ENCODE assay signal across 26 mouse cellular contexts in genomic region chr3:46828676-46829075, GRCm38 (mm10).
"Had no signal": no experiment of that assay in that cellular context is flagged by ENCODE, and none has a peak within 500 bp of the region (broad histone marks: within the 10 kb centered on the region; RNA-seq: fewer than 3 reads in every experiment).

No protein-coding gene starts in this region.

- H3K36me3 ChIP-seq: heart, embryonic 13.5 days; heart, embryonic 15.5 days; hindbrain, embryonic 13.5 days; hindbrain, embryonic 15.5 days; kidney, embryonic 15.5 days; limb, embryonic 10.5 days; limb, embryonic 12.5 days had no signal

- H3K4me1 ChIP-seq: heart, embryonic 13.5 days; heart, embryonic 15.5 days; hindbrain, embryonic 13.5 days; hindbrain, embryonic 15.5 days; kidney, embryonic 15.5 days; limb, embryonic 10.5 days; limb, embryonic 12.5 days had no signal

- H3K27me3 ChIP-seq: heart, embryonic 13.5 days; heart, embryonic 15.5 days; hindbrain, embryonic 13.5 days; hindbrain, embryonic 15.5 days; kidney, embryonic 15.5 days; limb, embryonic 12.5 days had no signal

- ATAC-seq: hindbrain, postnatal 0 days; intestine, embryonic 16.5 days had no signal

- DNase-seq: gastrocnemius, postnatal 14 days; gastrocnemius, postnatal 36 days; heart, adult 11 months; heart, adult 2 months; heart, postnatal 14 days; heart, postnatal 36 days; kidney, adult 11 months; kidney, adult 2 months; kidney, adult 9 months; kidney, postnatal 14 days; kidney, postnatal 36 days; liver had no signal

- H3K9ac ChIP-seq: heart, embryonic 13.5 days; heart, embryonic 15.5 days; hindbrain, embryonic 13.5 days; hindbrain, embryonic 15.5 days; kidney, embryonic 15.5 days; limb, embryonic 12.5 days had no signal

- H3K4me2 ChIP-seq: heart, embryonic 11.5 days; heart, embryonic 13.5 days; heart, embryonic 15.5 days; hindbrain, embryonic 13.5 days; hindbrain, embryonic 15.5 days; kidney, embryonic 15.5 days; limb, embryonic 12.5 days; liver, embryonic 11.5 days had no signal

- H3K9me3 ChIP-seq: heart, embryonic 13.5 days; heart, embryonic 15.5 days; hindbrain, embryonic 13.5 days; hindbrain, embryonic 15.5 days; kidney, embryonic 15.5 days; limb, embryonic 10.5 days; limb, embryonic 12.5 days had no signal

- H3K27ac ChIP-seq: heart, adult 2 months; heart, embryonic 13.5 days; heart, embryonic 15.5 days; hindbrain, embryonic 13.5 days; hindbrain, embryonic 15.5 days; hindbrain, postnatal 0 days; kidney, embryonic 15.5 days; kidney, postnatal 0 days; layer of hippocampus, adult 2 months; left cerebral cortex, adult 2 months; limb, embryonic 10.5 days; limb, embryonic 12.5 days had no signal

- H3K4me3 ChIP-seq: heart, adult 2 months; heart, embryonic 13.5 days; heart, embryonic 15.5 days; hindbrain, embryonic 13.5 days; hindbrain, embryonic 15.5 days; kidney, embryonic 15.5 days; layer of hippocampus, adult 2 months; left cerebral cortex, adult 2 months; limb, embryonic 10.5 days; limb, embryonic 12.5 days had no signal
